24 mouse cellular contexts compared by ENCODE assay signal in the genomic region with DNA sequence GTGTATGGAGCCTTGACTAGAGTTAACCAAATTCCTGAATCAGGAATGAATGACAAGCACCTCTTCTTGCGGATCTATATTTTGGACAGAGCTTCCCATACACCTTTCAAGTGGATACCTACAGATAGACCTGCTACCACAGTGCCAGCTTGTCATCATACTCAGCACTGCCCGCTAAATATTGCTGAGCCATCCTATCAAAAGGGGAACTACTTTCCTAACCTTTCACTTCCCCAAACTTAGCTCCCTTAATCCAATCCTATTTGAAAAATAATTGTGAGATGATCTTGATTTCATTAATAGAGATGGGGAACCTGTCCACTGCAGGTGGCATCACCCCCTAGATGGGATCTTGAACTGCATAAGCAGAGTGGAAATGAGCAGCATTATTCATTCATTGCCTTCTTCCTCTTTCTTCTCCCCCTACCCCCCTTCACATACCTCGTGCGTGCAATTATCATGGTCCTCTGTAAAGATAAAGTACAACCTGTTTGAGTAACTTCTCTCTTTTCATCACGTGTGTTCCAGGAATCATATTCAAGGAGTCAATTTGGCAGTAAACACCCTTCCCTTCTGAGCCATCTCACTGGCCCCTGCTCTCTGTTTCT. TPM values are rescaled to one million over a fixed set of nuclear protein-coding genes. Genes with fewer than 3 reads are reported as not detected.
A peak's percentile ranks its signal among the peaks of the same experiment; 100 is the strongest.
DNase-seq lines count a peak whose midpoint lies in the region; TF ChIP-seq lines count a peak whose summit lies in the region.
"Had no signal": no experiment of that assay in that cellular context is flagged by ENCODE, and none has a peak within 500 bp of the region (broad histone marks: within the 10 kb centered on the region; RNA-seq: fewer than 3 reads in every experiment).

No protein-coding gene starts in this region.

- no peak for TF ChIP-seq RAD21 in MEL (IDR thresholded peaks at IDR 0.05; ENCODE audit: low read depth, low read length)

- no peak overlapping the region for H3K9ac ChIP-seq in MEL (ENCODE audit: control insufficient read depth, low read depth, low read length, poor library complexity, severe bottlenecking)
- H3K9ac ChIP-seq: embryonic facial prominence, embryonic 13.5 days; heart, embryonic 15.5 days; hindbrain, embryonic 13.5 days; limb, embryonic 12.5 days had no signal

- no peaks in the 10 kb centered on the region for H3K27me3 ChIP-seq in MEL (ENCODE audit: control insufficient read depth in 1 of 2, insufficient read depth in 2 of 2, low read length in 2 of 2)
- no peaks in the 10 kb centered on the region for H3K27me3 ChIP-seq in splenic B cell, adult 2 months (ENCODE audit: control insufficient read depth, insufficient read depth, low read length, poor library complexity, severe bottlenecking)
- H3K27me3 ChIP-seq in kidney, adult 2 months (replicated peaks; ENCODE audit: control insufficient read depth, insufficient read depth, low read length), result no peaks in the 10 kb centered on the region
- H3K27me3 ChIP-seq: embryonic facial prominence, embryonic 13.5 days; heart, embryonic 15.5 days; hindbrain, embryonic 13.5 days; limb, embryonic 12.5 days had no signal

- TF ChIP-seq EP300 in MEL (IDR thresholded peaks at IDR 0.05; ENCODE audit: low read depth in 1 of 2, low read length in 2 of 2), result peak; percentile 90 to 91

- peaks cover 0 to 36% of the 10 kb centered on the region in 2 experiments; a peak in 2 of 4 replicates for H3K36me3 ChIP-seq in MEL (ENCODE audit: control insufficient read depth in 1 of 2, insufficient read depth in 2 of 2, low read length in 2 of 2)
- H3K36me3 ChIP-seq in splenic B cell, adult 2 months (ENCODE audit: control insufficient read depth, insufficient read depth, low read length, poor library complexity, severe bottlenecking), result no peaks in the 10 kb centered on the region
- no peaks in the 10 kb centered on the region for H3K36me3 ChIP-seq in kidney, adult 2 months (ENCODE audit: control insufficient read depth, insufficient read depth, low read length)
- H3K36me3 ChIP-seq: embryonic facial prominence, embryonic 13.5 days; forebrain, embryonic 10.5 days; heart, embryonic 10.5 days; heart, embryonic 15.5 days; hindbrain, embryonic 13.5 days; limb, embryonic 12.5 days had no signal

- no peak for TF ChIP-seq CTCF in MEL (IDR thresholded peaks at IDR 0.05 in 2 of 3, conservative IDR thresholded peaks at IDR 0.05 in 1 of 3; ENCODE audit: control insufficient read depth in 1 of 3, insufficient read depth in 1 of 3, low read depth in 2 of 3, low read length in 3 of 3, poor library complexity in 1 of 3, severe bottlenecking in 1 of 3)
- no peak for TF ChIP-seq CTCF in kidney, adult 2 months (conservative IDR thresholded peaks at IDR 0.05; ENCODE audit: insufficient read depth, insufficient read length, low read depth, low read length)

- DNase-seq in A20 (ENCODE audit: low read depth, low spot score) (peak; percentile 25), MEL (ENCODE audit: low read depth, low spot score) (peak; percentile 82)
- DNase-seq in induced T-regulatory cell, adult 2 months (ENCODE audit: low read depth), result peak; percentile 22
- DNase-seq in splenic B cell, adult 2 months (ENCODE audit: low read depth, low spot score), result peak; percentile 65
- no peak for DNase-seq in adrenal gland, postnatal 14 days
- DNase-seq in kidney, adult 2 months, result no peak
- DNase-seq: adrenal gland, adult 2 months; cerebellum, adult 8-10 months; gastrocnemius, postnatal 10 days; heart, adult 11 months; kidney, adult 11 months; kidney, postnatal 36 days; lung, postnatal 4 days; midbrain, embryonic 14.5 days; right cerebral cortex, adult 18-20 months; thymus, postnatal 4 days had no signal

- H3K27ac ChIP-seq in MEL (ENCODE audit: control insufficient read depth, low read depth, low read length), result peak overlapping the region; percentile 62
- H3K27ac ChIP-seq in kidney, adult 2 months (ENCODE audit: insufficient read depth, low read depth, low read length), result no peak overlapping the region
- H3K27ac ChIP-seq: embryonic facial prominence, embryonic 13.5 days; forebrain, embryonic 10.5 days; heart, embryonic 10.5 days; heart, embryonic 15.5 days; hindbrain, embryonic 13.5 days; layer of hippocampus, adult 2 months; left cerebral cortex, adult 2 months; limb, embryonic 12.5 days had no signal

- 74% methylated on average over 5 of the region's 5 CpGs for WGBS in kidney, adult 2 months

- no peaks in the 10 kb centered on the region for H3K9me3 ChIP-seq in MEL (replicated peaks; ENCODE audit: insufficient read depth, low read length)
- H3K9me3 ChIP-seq: embryonic facial prominence, embryonic 13.5 days; forebrain, embryonic 10.5 days; heart, embryonic 10.5 days; heart, embryonic 15.5 days; hindbrain, embryonic 13.5 days; limb, embryonic 12.5 days had no signal

- H3K4me3 ChIP-seq in MEL (ENCODE audit: control insufficient read depth in 1 of 2, insufficient read depth in 1 of 2, low read depth in 2 of 2, low read length in 2 of 2), result no peak overlapping the region
- no peak overlapping the region for H3K4me3 ChIP-seq in kidney, adult 2 months (ENCODE audit: insufficient read depth, low read depth, low read length)
- H3K4me3 ChIP-seq: embryonic facial prominence, embryonic 13.5 days; forebrain, embryonic 10.5 days; heart, embryonic 10.5 days; heart, embryonic 15.5 days; hindbrain, embryonic 13.5 days; layer of hippocampus, adult 2 months; left cerebral cortex, adult 2 months; limb, embryonic 12.5 days had no signal

- no peak for TF ChIP-seq POLR2A in MEL (IDR thresholded peaks at IDR 0.05; ENCODE audit: control insufficient read depth in 1 of 2, insufficient read depth in 1 of 2, low read depth in 1 of 2, low read length in 2 of 2, poor library complexity in 1 of 2)
- no peak for TF ChIP-seq POLR2A in kidney, adult 2 months (IDR thresholded peaks at IDR 0.05; ENCODE audit: low read depth, low read length)

- peaks cover 26 to 31% of the 10 kb centered on the region in 2 experiments for H3K4me1 ChIP-seq in MEL (ENCODE audit: control insufficient read depth in 1 of 2, insufficient read depth in 2 of 2, low read length in 2 of 2)
- no peaks in the 10 kb centered on the region; the same call in 1 of the 2 replicates for H3K4me1 ChIP-seq in kidney, adult 2 months (ENCODE audit: control insufficient read depth, insufficient read depth, low read length)
- H3K4me1 ChIP-seq: embryonic facial prominence, embryonic 13.5 days; forebrain, embryonic 10.5 days; heart, embryonic 10.5 days; heart, embryonic 15.5 days; hindbrain, embryonic 13.5 days; limb, embryonic 12.5 days had no signal

- H3K79me2 ChIP-seq in MEL (ENCODE audit: control insufficient read depth, insufficient read depth, low read length, poor library complexity), result no peaks in the 10 kb centered on the region

TF ChIP-seq in MEL, 35 proteins besides CTCF, POLR2A, EP300 and RAD21:
- TF ChIP-seq MAZ (IDR thresholded peaks at IDR 0.05; ENCODE audit: low read depth, low read length) (peak; percentile 41; the same call in 1 of the 2 replicates), JUND (IDR thresholded peaks at IDR 0.05; ENCODE audit: low read depth, low read length) (0 out of 2 replicates have a peak, but pooled peaks have one; percentile 26), MXI1 (IDR thresholded peaks at IDR 0.05; ENCODE audit: low read depth, low read length) (peak; percentile 82), MAX (IDR thresholded peaks at IDR 0.05; ENCODE audit: low read length) (peak; percentile 86), ETS1 (IDR thresholded peaks at IDR 0.05; ENCODE audit: low read depth, low read length) (peak; percentile 92), CHD1 (IDR thresholded peaks at IDR 0.05; ENCODE audit: low read depth, low read length) (no peak), CHD2 (IDR thresholded peaks at IDR 0.05; ENCODE audit: low read length) (peak; percentile 16; the same call in 1 of the 2 replicates), MAFK (IDR thresholded peaks at IDR 0.05; ENCODE audit: borderline replicate concordance, low read depth, low read length) (0 out of 2 replicates have a peak, but pooled peaks have one; percentile 59), ZKSCAN1 (IDR thresholded peaks at IDR 0.05; ENCODE audit: low read depth, low read length) (no peak), MYB (IDR thresholded peaks at IDR 0.05; ENCODE audit: low read depth, low read length) (peak; percentile 26; the same call in 1 of the 2 replicates), USF2 (IDR thresholded peaks at IDR 0.05; ENCODE audit: borderline replicate concordance in 1 of 2, insufficient read depth in 1 of 2, low read depth in 1 of 2, low read length in 2 of 2) (no peak), MYC (IDR thresholded peaks at IDR 0.05; ENCODE audit: low read depth, low read length) (peak; percentile 95), SIN3A (IDR thresholded peaks at IDR 0.05; ENCODE audit: low read length) (peak; percentile 65; the same call in 1 of the 2 replicates), TCF12 (IDR thresholded peaks at IDR 0.05; ENCODE audit: low read depth, low read length) (peak; percentile 70), E2F4 (IDR thresholded peaks at IDR 0.05; ENCODE audit: borderline replicate concordance, low read depth, low read length) (no peak), GABPA (IDR thresholded peaks at IDR 0.05; ENCODE audit: low read depth, low read length) (no peak), GATA1 (IDR thresholded peaks at IDR 0.05; ENCODE audit: low read depth, low read length) (peak; percentile 86), BHLHE40 (IDR thresholded peaks at IDR 0.05; ENCODE audit: borderline replicate concordance, low read depth, low read length) (peak; percentile 99), USF1 (IDR thresholded peaks at IDR 0.05; ENCODE audit: low read depth, low read length) (peak; percentile 83), SMC3 (IDR thresholded peaks at IDR 0.05; ENCODE audit: low read depth, low read length) (no peak), RCOR1 (IDR thresholded peaks at IDR 0.05; ENCODE audit: low read depth, low read length) (peak; percentile 79)

RNA-seq across cellular contexts. Expression of a gene that starts 25.1 kb away (rescaled TPM):
- 0.07 and 0.12 TPM in 2 replicates for total RNA-seq in MEL (2012; rRNA removed)
- under 1 TPM in 1 of 2 experiments, not detected in 1; 0.19 TPM for polyA plus RNA-seq in MEL (2012; ENCODE audit: insufficient read depth in 1 of 2, insufficient read length in 2 of 2, low read depth in 1 of 2, low replicate concordance in 2 of 2, missing spikeins in 1 of 2)
- total RNA-seq in adrenal gland, postnatal 14 days (2021), result 2.7 and 7.1 TPM in 2 replicates
- 3.6 and 5.1 TPM in 2 replicates for polyA plus RNA-seq in kidney, adult 2 months (2012; rRNA removed)

Comparison
In these comparisons a context has a peak if more than half of its experiments do, and no peak if none do; other contexts are left out.
1. DNase-seq: peak in A20 (single experiment), MEL (single experiment), induced T-regulatory cell, adult 2 months (single experiment) and splenic B cell, adult 2 months (single experiment); none in adrenal gland, postnatal 14 days (single experiment) and kidney, adult 2 months (single experiment).